Mouse (Mus musculus) kidney, embryonic 15.5 days (tissue): ENCODE data around the gene Stoml3. TPM values are rescaled to one million over a fixed set of nuclear protein-coding genes. Genes with fewer than 3 reads are reported as not detected.

Experiments used
- ATAC-seq: fragments of 200-750 bp; cut with Nextera tagmentation; replicated peaks from 2 replicates; pipeline ENCODE4 v1.8.0; 2017; ENCODE audit warnings: moderate TSS enrichment; ENCODE audit not compliant: low FRiP score
- H3K27ac ChIP-seq: fragments of 300-500 bp; sonication (generic); 2 replicates; pipeline ENCODE4 v1.5.1; 2015; ENCODE audit warnings: mild to moderate bottlenecking, inconsistent platforms
- H3K27me3 ChIP-seq: fragments of 300-500 bp; sonication (generic); 2 replicates; pipeline ENCODE4 v1.6.1; 2015; ENCODE audit warnings: inconsistent platforms
- H3K36me3 ChIP-seq: fragments of 300-500 bp; sonication (generic); 2 replicates; pipeline ENCODE4 v1.6.1; 2015; ENCODE audit warnings: inconsistent platforms
- H3K4me1 ChIP-seq: fragments of 300-500 bp; sonication (generic); 2 replicates; pipeline ENCODE4 v1.6.1; 2015; ENCODE audit warnings: inconsistent platforms
- H3K4me2 ChIP-seq: fragments of 300-500 bp; sonication (generic); 2 replicates; pipeline ENCODE4 v1.6.1; 2015; ENCODE audit warnings: moderate library complexity, mild to moderate bottlenecking, inconsistent platforms
- H3K4me3 ChIP-seq: fragments of 300-500 bp; sonication (generic); replicated peaks from 2 replicates; pipeline ENCODE4 v1.5.1; 2015; ENCODE audit warnings: mild to moderate bottlenecking, inconsistent platforms
- H3K9ac ChIP-seq: fragments of 300-500 bp; sonication (generic); 2 replicates; pipeline ENCODE4 v1.6.1; 2015; ENCODE audit warnings: mild to moderate bottlenecking, inconsistent platforms
- H3K9me3 ChIP-seq: fragments of 300-500 bp; sonication (generic); replicated peaks from 2 replicates; pipeline ENCODE4 v1.6.1; 2016; ENCODE audit warnings: inconsistent platforms
- WGBS: fragments of 180-500 bp; shearing (Covaris S2); methylation state at CpG from one replicate; pipeline ENCODE4 v1.1.7; 2015; ENCODE audit warnings: mixed read lengths; 5-methylcytosine and 5-hydroxymethylcytosine counted together
- polyA plus RNA-seq: library from polyadenylated mRNA; unstranded; fragments of >200 nt; fragmentation: Nextera tagmentation; extraction: Ambion mirVana; gene quantifications from 2 replicates; pipeline ENCODE4 v1.2.1, GENCODE M21; 2015

The Stoml3 gene
- 0.08 and 0.21 TPM in 2 replicates for polyA plus RNA-seq

GRCm38 (mm10) chr3:53488353-53488752 lies at the start of gene Stoml3:
TSS of gene Stoml3 (plus strand) at chr3:53488653.
- ATAC-seq: no peak

DNA sequence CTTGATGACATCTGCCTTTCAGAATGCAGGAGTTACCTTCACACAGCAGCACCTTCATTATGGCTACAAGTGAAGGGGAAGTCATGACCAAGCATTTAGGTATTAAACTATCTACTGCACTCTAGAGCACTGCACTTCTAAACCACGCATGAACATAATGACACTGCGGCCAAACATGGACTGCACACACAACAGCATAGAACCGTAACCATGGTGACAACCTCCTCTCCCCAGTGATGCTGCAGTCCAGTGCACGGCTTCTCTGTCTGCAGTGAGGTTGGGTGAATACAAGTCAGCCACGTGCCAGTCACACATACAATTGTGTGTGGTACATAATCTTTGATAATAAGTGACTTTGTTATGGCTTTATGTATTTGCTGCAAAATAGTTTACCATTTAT lies 42.9 kb upstream of the Stoml3 start:
- Histone ChIP-seq H3K27me3 (no peaks in the 10 kb centered on the region), H3K9me3 (no peaks in the 10 kb centered on the region), H3K4me1 (peaks cover 3% of the 10 kb centered on the region; the same call in 1 of the 2 replicates), H3K27ac (no peak overlapping the region), H3K36me3 (peaks cover 20% of the 10 kb centered on the region), H3K4me2 (no peak overlapping the region), H3K9ac (no peak overlapping the region), H3K4me3 (no peak overlapping the region)
- 90% methylated on average over 5 of the region's 5 CpGs for WGBS
- ATAC-seq: no peak

More at GRCm38 (mm10) chr3:53488353-53488752, at the start of gene Stoml3:
- Histone ChIP-seq H3K4me2 (no peak within 1 kb of the TSS), H3K9ac (no peak within 1 kb of the TSS), H3K36me3 (no peaks in the 10 kb centered on the region), H3K27me3 (no peaks in the 10 kb centered on the region), H3K4me1 (peaks cover 27% of the 10 kb centered on the region), H3K9me3 (no peaks in the 10 kb centered on the region), H3K4me3 (no peak within 1 kb of the TSS), H3K27ac (no peak within 1 kb of the TSS)
- whole genome bisulfite sequencing: 63% methylated on average over 6 of the region's 6 CpGs

DNA sequence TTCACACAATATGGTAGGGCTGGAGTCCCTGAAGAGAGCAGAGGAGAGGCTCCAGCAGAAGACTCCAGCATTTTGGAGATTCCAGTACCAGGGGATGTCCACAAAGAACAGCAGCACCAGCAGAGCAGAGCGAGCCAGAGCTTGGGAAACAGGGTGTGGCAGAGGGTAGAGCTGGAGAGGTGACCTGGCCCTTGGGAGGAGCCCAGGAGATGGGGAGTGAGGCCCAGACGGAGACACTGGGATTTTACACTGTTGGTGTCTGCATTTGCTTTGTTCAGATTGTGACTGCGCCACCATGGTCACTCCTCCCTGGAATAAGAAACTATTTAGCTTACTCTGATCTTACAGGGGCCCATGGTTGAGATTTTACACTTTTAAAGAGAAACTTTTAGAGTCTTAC lies 41.7 kb upstream of the Stoml3 start:
- Histone ChIP-seq H3K4me1 (peaks cover 3% of the 10 kb centered on the region; the same call in 1 of the 2 replicates), H3K27me3 (no peaks in the 10 kb centered on the region), H3K36me3 (peaks cover 32% of the 10 kb centered on the region), H3K4me3 (no peak overlapping the region), H3K9ac (no peak overlapping the region), H3K9me3 (no peaks in the 10 kb centered on the region), H3K4me2 (no peak overlapping the region), H3K27ac (no peak overlapping the region)
- ATAC-seq: no peak
- WGBS: 86% methylated on average over 3 of the region's 3 CpGs

- Histone ChIP-seq H3K9ac (no peak overlapping the region), H3K4me3 (no peak overlapping the region), H3K4me1 (peaks cover 3% of the 10 kb centered on the region; the same call in 1 of the 2 replicates), H3K9me3 (no peaks in the 10 kb centered on the region), H3K4me2 (no peak overlapping the region), H3K27ac (no peak overlapping the region), H3K36me3 (peaks cover 46% of the 10 kb centered on the region), H3K27me3 (no peaks in the 10 kb centered on the region)
- peak; percentile 54; the same call in 1 of the 2 replicates for ATAC-seq
- WGBS: 16% methylated on average over 2 of the region's 2 CpGs
Observed at GRCm38 (mm10) chr3:53448208-53448607, 40.2 kb upstream of the Stoml3 start.

DNA sequence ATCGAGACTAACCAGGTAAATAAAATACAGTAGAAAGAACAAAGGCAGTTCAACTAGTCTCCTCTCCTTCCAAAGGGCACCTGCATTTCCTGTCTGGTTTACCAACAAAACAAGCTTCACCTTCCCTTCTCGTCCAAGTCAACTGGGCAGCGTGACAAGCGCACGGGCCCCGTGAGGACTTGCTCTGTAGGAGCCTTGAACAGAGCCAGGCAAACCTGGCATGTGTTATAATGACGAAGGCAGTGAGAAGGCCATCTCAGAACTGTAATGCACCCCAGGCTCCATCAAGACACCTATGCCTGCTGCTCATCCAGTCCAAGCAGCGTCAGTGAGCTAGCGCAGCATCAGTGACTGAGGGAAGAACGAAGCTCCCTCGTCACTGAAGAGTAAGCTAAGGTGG lies 37.8 kb upstream of the Stoml3 start:
- Histone ChIP-seq H3K36me3 (peaks cover 70% of the 10 kb centered on the region), H3K27me3 (no peaks in the 10 kb centered on the region), H3K4me1 (peaks cover 3% of the 10 kb centered on the region; the same call in 1 of the 2 replicates), H3K4me2 (no peak overlapping the region), H3K27ac (no peak overlapping the region), H3K4me3 (no peak overlapping the region), H3K9me3 (no peaks in the 10 kb centered on the region), H3K9ac (no peak overlapping the region)
- ATAC-seq: no peak
- 94% methylated on average over 11 of the region's 11 CpGs for WGBS

GRCm38 (mm10) chr3:53452351-53452750 lies 36.1 kb upstream of the Stoml3 start:
- Histone ChIP-seq H3K4me2 (no peak overlapping the region), H3K4me3 (no peak overlapping the region), H3K27me3 (no peaks in the 10 kb centered on the region), H3K9ac (no peak overlapping the region), H3K4me1 (peaks cover 3% of the 10 kb centered on the region; the same call in 1 of the 2 replicates), H3K27ac (no peak overlapping the region), H3K36me3 (peaks cover 85% of the 10 kb centered on the region), H3K9me3 (no peaks in the 10 kb centered on the region)
- no peak for ATAC-seq
- 90% methylated on average over 10 of the region's 10 CpGs for WGBS

- no peak for ATAC-seq
- no peaks in the 10 kb centered on the region for H3K27me3 ChIP-seq
Observed at GRCm38 (mm10) chr3:53453346-53453745, 35.1 kb upstream of the Stoml3 start.

GRCm38 (mm10) chr3:53454005-53454404 lies 34.4 kb upstream of the Stoml3 start:
- WGBS: 91% methylated on average over 6 of the region's 6 CpGs
- no peak overlapping the region for H3K9ac ChIP-seq
- no peaks in the 10 kb centered on the region for H3K9me3 ChIP-seq
- H3K4me1 ChIP-seq: no peaks in the 10 kb centered on the region
- no peak overlapping the region for H3K4me3 ChIP-seq
- no peaks in the 10 kb centered on the region for H3K27me3 ChIP-seq
- no peak overlapping the region for H3K27ac ChIP-seq
- H3K36me3 ChIP-seq: peaks cover 97% of the 10 kb centered on the region
- no peak for ATAC-seq
- H3K4me2 ChIP-seq: no peak overlapping the region

More at GRCm38 (mm10) chr3:53453346-53453745, 35.1 kb upstream of the Stoml3 start:
- 93% methylated on average over 7 of the region's 7 CpGs for WGBS
- H3K4me3 ChIP-seq: no peak overlapping the region
- no peak overlapping the region for H3K9ac ChIP-seq
- H3K27ac ChIP-seq: no peak overlapping the region
- H3K4me1 ChIP-seq: no peaks in the 10 kb centered on the region
- peaks cover 93% of the 10 kb centered on the region for H3K36me3 ChIP-seq
- H3K9me3 ChIP-seq: no peaks in the 10 kb centered on the region
- no peak overlapping the region for H3K4me2 ChIP-seq

GRCm38 (mm10) chr3:53454561-53454960 lies 33.9 kb upstream of the Stoml3 start:
- Histone ChIP-seq H3K27ac (no peak overlapping the region), H3K9ac (no peak overlapping the region), H3K27me3 (no peaks in the 10 kb centered on the region), H3K4me3 (no peak overlapping the region), H3K4me2 (no peak overlapping the region), H3K36me3 (peaks cover 98% of the 10 kb centered on the region), H3K9me3 (no peaks in the 10 kb centered on the region), H3K4me1 (no peaks in the 10 kb centered on the region)
- WGBS: 80% methylated on average over 6 of the region's 6 CpGs
- ATAC-seq: no peak

DNA sequence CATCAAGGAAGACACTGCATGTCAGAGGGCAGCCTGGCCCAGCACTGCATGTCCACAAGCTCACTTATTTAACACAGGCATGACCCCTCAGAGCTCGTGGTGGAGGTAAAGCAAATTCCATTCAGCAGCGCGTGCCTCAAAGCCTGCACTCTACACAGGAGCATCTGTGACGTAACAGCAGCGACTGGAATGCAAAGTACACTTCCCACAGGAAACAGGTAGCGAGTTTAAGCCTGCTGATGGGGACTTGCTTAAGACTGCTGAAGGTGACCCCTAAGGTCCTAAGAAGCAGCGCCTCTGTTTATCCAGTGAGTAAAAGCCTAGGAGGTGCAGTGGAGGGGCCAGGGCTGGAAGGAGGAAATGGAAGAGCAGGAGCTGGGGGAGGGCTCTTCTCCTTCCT lies 33.5 kb upstream of the Stoml3 start:
- Histone ChIP-seq H3K9me3 (no peaks in the 10 kb centered on the region), H3K36me3 (peaks cover 95% of the 10 kb centered on the region), H3K27ac (no peak overlapping the region), H3K4me2 (no peak overlapping the region), H3K27me3 (no peaks in the 10 kb centered on the region), H3K9ac (no peak overlapping the region), H3K4me3 (no peak overlapping the region), H3K4me1 (no peaks in the 10 kb centered on the region)
- WGBS: 78% methylated on average over 7 of the region's 7 CpGs
- no peak for ATAC-seq

DNA sequence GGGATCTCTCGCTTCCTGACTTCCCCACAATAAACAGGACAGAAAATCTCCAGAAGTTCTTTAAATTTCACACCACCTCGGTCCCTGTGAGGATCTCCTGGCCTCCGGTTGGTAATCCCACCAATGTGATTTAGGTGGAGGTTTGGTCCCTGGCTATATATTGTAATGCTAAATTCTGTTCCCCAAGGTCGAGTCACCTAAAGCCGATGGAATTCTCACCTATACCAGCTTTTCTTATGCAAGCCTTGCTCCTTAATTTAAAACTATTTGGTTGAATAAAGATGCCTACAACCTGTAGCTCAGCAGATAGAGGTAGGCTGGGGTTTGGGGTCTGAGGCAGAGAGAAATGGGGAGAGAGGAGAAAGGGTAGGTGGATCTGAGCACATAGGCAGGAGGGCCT lies 30.7 kb upstream of the Stoml3 start:
- H3K4me3 ChIP-seq: no peak overlapping the region
- H3K27ac ChIP-seq: no peak overlapping the region
- H3K36me3 ChIP-seq: peaks cover 82% of the 10 kb centered on the region
- H3K9me3 ChIP-seq: no peaks in the 10 kb centered on the region
- H3K27me3 ChIP-seq: no peaks in the 10 kb centered on the region
- 70% methylated on average over 5 of the region's 5 CpGs for WGBS
- no peak for ATAC-seq
- H3K4me1 ChIP-seq: peaks cover 18% of the 10 kb centered on the region
- no peak overlapping the region for H3K9ac ChIP-seq
- H3K4me2 ChIP-seq: no peak overlapping the region

- H3K9me3 ChIP-seq: no peaks in the 10 kb centered on the region
- no peak overlapping the region for H3K4me3 ChIP-seq
- peaks cover 59% of the 10 kb centered on the region for H3K36me3 ChIP-seq
- H3K4me1 ChIP-seq: peaks cover 22% of the 10 kb centered on the region
- no peak for ATAC-seq
- H3K27me3 ChIP-seq: no peaks in the 10 kb centered on the region
- H3K27ac ChIP-seq: 0 out of 2 replicates have a peak overlapping the region, but pooled peaks have one; percentile 15
- 83% methylated on average over 9 of the region's 9 CpGs for WGBS
- no peak overlapping the region for H3K9ac ChIP-seq
- H3K4me2 ChIP-seq: no peak overlapping the region
Observed at GRCm38 (mm10) chr3:53460106-53460505, 28.3 kb upstream of the Stoml3 start.

- Histone ChIP-seq H3K4me2 (peak overlapping the region; percentile 77), H3K27ac (peak overlapping the region; percentile 93), H3K4me1 (peaks cover 45% of the 10 kb centered on the region), H3K9ac (peak overlapping the region; percentile 93), H3K36me3 (peaks cover 34% of the 10 kb centered on the region), H3K27me3 (no peaks in the 10 kb centered on the region), H3K9me3 (no peaks in the 10 kb centered on the region), H3K4me3 (peak overlapping the region; percentile 96)
- ATAC-seq: no peak
- 4% methylated on average over 9 of the region's 9 CpGs for WGBS
Observed at GRCm38 (mm10) chr3:53462701-53463045, 25.8 kb upstream of the Stoml3 start.
